Mouse (Mus musculus) adrenal gland, postnatal 14 days (tissue): ENCODE measurements around the gene Mb21d2. TPM values are rescaled to one million over a fixed set of nuclear protein-coding genes. Genes with fewer than 3 reads are reported as not detected.

Experiments used
- DNase-seq: peaks from one replicate; pipeline ENCODE4 v3.0.0; 2021; ENCODE audit warnings: mixed read lengths
- total RNA-seq: library from RNA; stranded (reverse); gene quantifications from 2 replicates; pipeline ENCODE4 v1.2.3, GENCODE M21; 2021

Gene Mb21d2
- total RNA-seq, 1 experiment from 2014 or later = 11.8 TPM

- DNase-seq = peak; percentile 70
Measured at GRCm38 (mm10) chr16:28902620-28903565, 26.6 kb downstream of the Mb21d2 start.

GRCm38 (mm10) chr16:28899161-28899540 is 30.3 kb downstream of the Mb21d2 start:
- DNase-seq = no peak

DNA sequence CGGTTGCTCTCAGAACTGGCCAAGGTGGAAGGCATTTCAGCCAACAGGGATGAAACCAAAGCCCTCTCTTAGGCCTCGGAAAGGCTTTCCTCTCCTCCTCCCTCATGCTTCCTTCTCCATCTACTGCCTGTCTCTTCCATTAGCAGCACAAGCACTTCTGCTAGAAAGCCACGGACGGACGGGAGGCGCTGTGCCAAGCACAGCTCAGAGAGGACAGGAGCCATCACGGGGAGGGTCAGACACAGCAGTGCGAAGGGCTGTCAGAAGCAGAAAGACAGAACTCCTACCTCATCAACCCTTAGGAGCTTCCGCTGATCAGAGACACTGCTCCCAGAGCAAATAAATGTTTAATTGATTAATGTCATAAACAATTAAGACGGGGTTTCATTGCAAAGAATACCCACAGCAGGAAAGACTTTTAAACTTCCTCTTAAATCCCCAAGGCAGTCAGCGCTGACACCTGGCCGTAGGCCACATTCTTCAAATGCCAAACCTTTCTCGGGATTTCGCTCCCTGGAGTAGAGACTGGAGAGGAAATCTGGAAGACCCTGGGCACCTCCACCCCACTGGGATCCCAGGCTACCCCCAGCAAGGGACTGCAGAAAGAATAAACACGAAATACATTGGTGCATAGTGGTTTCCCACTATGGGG is 30.8 kb downstream of the Mb21d2 start:
- DNase-seq = no peak

GRCm38 (mm10) chr16:28896571-28896970 is 32.9 kb downstream of the Mb21d2 start:
- no peak for DNase-seq

DNA sequence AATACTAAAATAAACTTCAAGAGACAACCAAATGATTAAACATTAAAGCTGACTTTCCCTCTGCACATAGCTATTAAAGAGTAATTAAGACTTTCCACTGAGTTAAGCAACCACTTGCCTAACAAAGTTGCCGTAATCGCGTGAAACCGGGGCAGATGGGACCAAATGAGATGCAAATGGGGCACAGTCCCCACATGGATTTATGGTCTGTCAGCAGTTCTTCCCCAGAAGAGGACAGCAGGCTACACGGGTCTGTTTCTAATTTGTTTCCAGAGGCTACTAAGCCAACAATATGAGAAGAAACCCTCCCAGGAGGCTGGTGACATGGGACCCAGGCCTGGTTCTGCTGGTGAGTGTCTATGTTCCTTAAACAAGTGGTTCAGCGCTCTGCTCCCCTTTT is 34.6 kb downstream of the Mb21d2 start:
- no peak for DNase-seq

GRCm38 (mm10) chr16:28893266-28893665 is 36.2 kb downstream of the Mb21d2 start:
- no peak for DNase-seq

GRCm38 (mm10) chr16:28886201-28886745 is 43.2 kb downstream of the Mb21d2 start:
- no peak for DNase-seq

DNA sequence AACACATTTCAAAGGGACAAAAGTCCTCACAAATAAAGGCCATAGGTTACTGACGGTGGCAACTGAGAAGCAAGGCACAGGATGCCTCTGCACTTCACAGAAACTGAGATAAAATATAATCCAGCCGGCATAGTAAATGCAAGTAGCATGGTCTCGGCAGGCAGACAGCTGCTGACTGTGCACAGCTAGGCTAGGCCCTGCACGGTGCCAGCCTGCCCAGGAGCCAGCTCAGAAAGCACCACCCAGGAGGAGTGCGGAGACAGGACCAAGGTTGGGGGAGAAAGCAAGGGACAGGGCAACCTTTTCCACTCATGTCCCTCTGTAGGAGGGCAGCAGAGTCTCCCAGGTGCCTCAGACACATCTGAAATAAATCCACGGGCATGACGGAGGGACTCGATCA is 44.0 kb downstream of the Mb21d2 start:
- DNase-seq = no peak

- DNase-seq = no peak
Measured at GRCm38 (mm10) chr16:28884661-28885060, 44.8 kb downstream of the Mb21d2 start.

DNA sequence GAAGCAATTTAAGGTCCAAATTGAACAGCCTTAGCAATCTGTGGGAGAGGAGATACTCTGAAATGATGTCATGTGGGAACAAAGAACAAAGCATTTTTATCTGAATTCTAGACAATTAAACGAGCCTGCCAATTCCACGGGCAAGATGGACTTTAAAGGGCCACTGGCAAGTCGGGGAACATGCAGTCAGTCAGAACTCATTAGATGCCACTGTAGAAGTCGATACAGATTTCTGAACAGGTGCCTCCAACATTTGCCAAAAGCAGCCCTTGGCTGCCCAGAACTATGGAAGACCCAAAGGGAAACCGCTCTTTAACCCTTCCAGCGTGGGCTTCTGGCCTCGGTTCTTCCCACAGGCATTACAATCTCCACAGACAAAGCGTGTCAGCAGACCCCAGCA is 45.8 kb downstream of the Mb21d2 start:
- DNase-seq = no peak

DNA sequence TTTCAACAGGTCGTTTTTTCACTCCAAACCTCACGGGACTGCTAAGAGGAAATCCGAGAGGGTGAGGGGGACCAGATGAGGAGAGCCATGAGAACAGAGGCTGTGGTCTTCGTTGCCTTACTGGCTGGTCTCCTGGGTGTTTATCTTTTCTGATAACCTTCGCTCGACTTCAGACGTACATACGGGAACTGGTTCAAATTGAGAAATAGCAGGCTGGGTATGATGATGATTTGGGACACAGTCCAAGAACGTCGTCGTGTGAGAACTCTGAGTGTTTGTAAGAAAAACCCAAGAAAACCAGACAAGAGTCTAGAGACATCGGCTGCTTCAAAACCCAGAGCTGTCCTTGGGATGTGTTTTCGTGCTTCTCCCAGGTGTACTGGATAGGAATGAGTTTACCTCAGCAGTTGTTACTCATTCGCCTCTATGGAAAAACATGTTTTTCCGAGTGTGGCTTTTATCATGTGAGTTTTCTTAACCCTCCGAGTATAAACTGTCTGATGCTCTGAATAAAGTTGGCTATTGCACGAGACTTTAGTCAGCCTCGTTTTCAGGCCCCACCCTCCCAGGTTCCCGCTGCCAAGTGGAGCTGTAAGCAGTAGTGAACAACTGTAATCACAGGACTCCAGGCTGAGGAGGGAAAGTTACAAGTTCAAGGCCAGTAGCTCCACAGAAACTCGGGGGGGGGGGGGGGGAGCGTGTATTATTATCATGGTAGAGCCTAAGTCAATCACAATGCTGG is 46.6 kb downstream of the Mb21d2 start:
- peak; percentile 26 for DNase-seq

GRCm38 (mm10) chr16:28881787-28882186 is 47.7 kb downstream of the Mb21d2 start:
- peak; percentile 30 for DNase-seq

DNA sequence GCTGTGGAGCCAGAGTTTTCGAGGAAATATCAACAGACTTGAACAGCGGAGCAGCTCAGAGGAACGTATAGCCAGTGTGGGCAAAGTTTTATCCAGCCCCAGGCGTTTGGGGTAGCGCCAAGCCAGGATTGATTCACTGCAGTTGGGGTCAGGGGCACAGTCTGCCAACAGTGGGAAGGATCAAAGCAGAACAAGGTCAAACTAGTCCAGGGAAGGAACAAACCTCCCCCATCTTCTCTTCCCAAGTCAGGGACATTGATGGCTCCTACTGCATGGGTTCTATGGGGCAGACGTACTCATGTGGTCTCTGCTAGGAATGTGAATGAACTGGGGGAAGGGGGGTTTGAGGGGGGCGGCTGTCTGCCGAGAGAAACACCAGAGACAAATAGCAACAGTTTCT is 48.7 kb downstream of the Mb21d2 start:
- peak; percentile 84 for DNase-seq

GRCm38 (mm10) chr16:28880307-28880681 is 49.2 kb downstream of the Mb21d2 start:
- peak; percentile 34 for DNase-seq

DNA sequence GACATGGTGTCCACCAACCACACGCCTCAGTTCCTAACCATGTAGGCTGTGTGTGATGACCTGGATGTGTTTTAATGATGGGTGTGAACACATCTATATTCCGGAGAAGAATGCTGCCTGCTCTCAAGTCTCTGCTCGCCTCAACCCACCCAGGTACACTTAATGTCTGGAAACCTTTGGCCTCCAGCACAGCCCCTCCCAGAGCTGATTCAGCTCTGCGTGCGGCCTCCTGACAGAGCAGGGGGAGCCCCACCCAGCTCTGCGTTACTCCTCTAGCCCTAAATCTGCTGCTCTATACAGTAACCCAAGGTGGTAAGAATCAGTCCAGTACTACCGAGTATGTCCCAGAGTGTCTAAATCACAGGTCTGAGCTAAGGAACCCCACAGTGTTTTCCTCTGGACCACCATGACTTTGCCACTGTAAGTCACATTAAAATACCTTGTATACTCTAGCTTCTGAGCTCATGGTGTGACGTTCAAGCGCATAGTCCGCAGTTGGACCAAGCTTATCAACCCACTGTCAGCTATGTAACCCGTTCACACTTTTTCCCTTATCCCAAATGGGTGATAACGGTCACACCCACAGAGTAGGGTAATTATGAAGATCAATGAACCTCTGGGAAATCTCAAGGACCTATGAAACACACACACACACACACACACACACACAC is 49.7 kb downstream of the Mb21d2 start:
- DNase-seq = no peak

DNA sequence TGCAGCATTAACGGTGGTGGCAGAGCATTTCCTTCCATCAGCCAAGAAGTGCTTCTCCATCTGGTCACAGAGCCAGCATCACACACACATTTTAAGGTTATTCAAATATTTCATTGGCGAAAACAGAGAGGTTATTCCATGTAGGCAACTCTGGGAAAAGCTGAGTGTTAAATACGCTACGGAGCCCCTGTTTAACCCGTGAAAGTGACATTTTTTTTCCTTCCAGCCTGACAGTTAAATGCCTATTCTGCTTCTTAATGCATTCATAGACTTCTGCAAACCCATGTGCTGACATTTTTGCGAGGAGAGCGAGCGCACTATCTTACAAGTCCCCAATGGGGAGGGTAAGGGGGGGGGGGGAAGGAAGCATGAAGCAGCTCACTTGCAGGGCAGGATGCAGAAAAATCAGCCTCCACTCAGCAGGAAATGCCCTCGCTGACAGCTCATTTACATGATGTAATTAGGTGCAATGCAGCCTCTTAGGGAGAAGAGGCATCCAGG is 52.3 kb downstream of the Mb21d2 start:
- DNase-seq = no peak

GRCm38 (mm10) chr16:28873404-28873895 is 56.0 kb downstream of the Mb21d2 start:
- no peak for DNase-seq

GRCm38 (mm10) chr16:28870860-28871259 is 58.6 kb downstream of the Mb21d2 start:
- no peak for DNase-seq

DNA sequence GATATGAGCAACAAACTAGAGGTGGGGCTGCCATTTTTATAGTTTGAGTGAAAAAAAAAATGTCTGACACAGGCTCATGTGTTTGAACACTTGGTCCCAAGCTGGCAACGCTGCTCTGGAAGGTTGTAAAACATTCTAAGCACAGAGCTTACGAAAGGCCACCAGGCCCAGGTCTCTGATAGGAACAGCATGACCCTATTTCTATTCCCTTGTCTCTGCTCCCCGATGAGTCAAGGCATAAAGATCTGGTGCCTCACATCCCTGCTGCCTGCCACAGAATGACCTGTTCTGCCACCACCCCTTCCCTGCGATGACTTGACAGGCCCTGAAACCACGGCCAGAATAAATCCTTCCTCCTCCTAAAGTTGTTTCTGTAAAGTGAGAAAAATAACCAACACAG is 59.0 kb downstream of the Mb21d2 start:
- peak; percentile 22 for DNase-seq

DNA sequence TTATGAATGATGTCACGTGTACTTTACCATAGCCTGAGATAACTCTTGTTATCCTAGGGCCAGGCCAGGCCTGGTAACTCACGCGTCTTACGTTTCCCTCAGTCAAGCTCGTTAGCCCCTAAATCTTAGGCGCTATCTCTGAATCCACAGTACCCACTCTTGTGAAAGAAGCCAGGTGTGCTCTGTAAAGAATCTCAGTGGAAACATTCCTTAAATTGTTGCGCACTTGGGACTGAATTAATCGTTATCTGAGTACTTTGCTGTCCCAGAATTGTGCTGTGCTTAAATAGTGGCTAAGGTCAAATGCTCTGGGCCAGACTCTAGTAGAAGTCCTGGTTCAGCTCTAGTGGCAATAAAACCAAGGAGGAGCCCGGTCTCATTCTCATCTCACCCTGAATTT is 60.6 kb downstream of the Mb21d2 start:
- DNase-seq = no peak

DNA sequence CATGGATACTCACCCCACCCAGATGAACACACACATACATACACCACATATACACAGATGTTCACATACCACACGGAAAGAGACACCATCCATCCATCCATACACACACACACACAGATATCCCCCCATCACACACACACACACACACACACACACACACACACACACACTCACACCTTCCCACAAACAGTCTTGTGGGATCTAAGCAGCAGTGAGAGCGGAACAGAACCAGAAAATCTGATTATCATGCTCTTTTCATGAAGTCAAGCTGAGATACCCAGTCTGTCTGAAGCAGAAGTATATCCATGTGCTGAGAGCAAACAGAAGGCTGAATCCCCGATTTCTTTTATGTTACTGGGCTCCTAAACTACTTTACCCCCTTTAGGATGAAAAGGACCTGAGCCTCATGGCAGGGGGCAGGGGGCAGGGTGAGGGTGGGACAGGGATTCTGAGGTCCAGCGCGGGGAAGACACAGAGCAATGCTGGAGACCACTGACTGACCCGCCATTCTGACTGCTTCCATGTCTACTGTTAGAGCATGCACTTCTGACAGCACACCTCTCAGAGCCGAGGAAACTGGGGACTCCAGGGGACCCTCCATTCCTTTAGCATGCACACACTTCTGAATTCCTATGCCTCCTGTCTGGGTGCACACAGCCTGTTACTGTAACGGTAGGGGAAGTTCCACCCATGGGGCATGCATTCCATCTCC is 62.7 kb downstream of the Mb21d2 start:
- DNase-seq = no peak
